Mouse (Mus musculus) brain, embryonic 14.5 days (tissue): Measurements from ENCODE around the gene Smim6.

Source experiments
- CTCF ChIP-seq: fragments of 200-500 bp; IDR thresholded peaks from 2 replicates; pipeline ENCODE4 v1.5.1; 2012; ENCODE audit warnings: inconsistent platforms, mild to moderate bottlenecking, moderate library complexity, borderline replicate concordance; ENCODE audit not compliant: insufficient read depth, insufficient read length; ENCODE audit errors: extremely low read depth
- POLR2A ChIP-seq: fragments of 200-500 bp; IDR thresholded peaks from 2 replicates; pipeline ENCODE4 v1.6.1; 2012; ENCODE audit warnings: mild to moderate bottlenecking, inconsistent platforms, borderline replicate concordance; ENCODE audit not compliant: poor library complexity, insufficient read depth, insufficient read length, severe bottlenecking; ENCODE audit errors: extremely low read depth

GRCm38 (mm10) chr11:115931235-115931634 lies 19.4 kb downstream of the Smim6 start:
- no peak for TF ChIP-seq CTCF
- no peak for TF ChIP-seq POLR2A
